Comparison of ENCODE assay signal across 8 mouse cellular contexts in genomic region chr15:82911965-82912337, GRCm38 (mm10).
DNase-seq lines count a peak whose midpoint lies in the region; ATAC-seq and TF ChIP-seq lines count a peak whose summit lies in the region.

No protein-coding gene starts in this region.

- DNase-seq in embryo, embryonic 10 days (ENCODE audit: low spot score), result peak; percentile 51
- DNase-seq in embryo, embryonic 11 days, result no peak
- no peak for DNase-seq in spleen, adult 2 months (ENCODE audit: low read depth in 1 of 2, low spot score in 2 of 2)
- no peak for DNase-seq in spleen, adult 12 weeks (ENCODE audit: low spot score)
- DNase-seq in thymus, postnatal 0 days (ENCODE audit: low spot score), result peak; percentile 37
- DNase-seq in Muller cell, postnatal 12 days (ENCODE audit: inconsistent ontology term), result no peak

- H3K27me3 ChIP-seq in spleen, adult 2 months (ENCODE audit: control insufficient read depth, insufficient read depth, low read length), result no peaks in the 10 kb centered on the region; the same call in 1 of the 2 replicates
- H3K27me3 ChIP-seq in limb, embryonic 15.5 days, result peaks cover 34% of the 10 kb centered on the region

- no peak for TF ChIP-seq CTCF in spleen, adult 2 months (IDR thresholded peaks at IDR 0.05; ENCODE audit: extremely low read depth, insufficient read depth, insufficient read length, insufficient replicate concordance)

- H3K9ac ChIP-seq in limb, embryonic 15.5 days, result peak overlapping the region; percentile 26

- peaks cover 8% of the 10 kb centered on the region for H3K4me1 ChIP-seq in spleen, adult 2 months (ENCODE audit: control insufficient read depth, insufficient read depth, insufficient read length)
- H3K4me1 ChIP-seq in limb, embryonic 15.5 days, result peaks cover 62% of the 10 kb centered on the region

- no peak overlapping the region for H3K27ac ChIP-seq in spleen, adult 2 months (ENCODE audit: insufficient read depth, low read length)
- no peak overlapping the region for H3K27ac ChIP-seq in limb, embryonic 15.5 days

- H3K4me2 ChIP-seq in limb, embryonic 15.5 days, result peak overlapping the region; percentile 53

- TF ChIP-seq POLR2A in spleen, adult 2 months (IDR thresholded peaks at IDR 0.05; ENCODE audit: low read depth, low read length), result no peak

- no peaks in the 10 kb centered on the region for H3K36me3 ChIP-seq in spleen, adult 2 months (ENCODE audit: control insufficient read depth, insufficient read depth, low read length)
- H3K36me3 ChIP-seq in limb, embryonic 15.5 days, result no peaks in the 10 kb centered on the region

- H3K4me3 ChIP-seq in spleen, adult 2 months (ENCODE audit: extremely low read depth, insufficient read depth, insufficient read length), result peak overlapping the region; percentile 25; the same call in 1 of the 2 replicates
- H3K4me3 ChIP-seq in limb, embryonic 15.5 days, result peak overlapping the region; percentile 27

- no peak for ATAC-seq in limb, embryonic 15.5 days (ENCODE audit: insufficient number of reproducible peaks, low FRiP score, low TSS enrichment, low read depth)
- no peak for ATAC-seq in megakaryocyte-erythroid progenitor cell, adult 5-6 weeks (replicated peaks; ENCODE audit: low FRiP score, low TSS enrichment, poor library complexity, severe bottlenecking)

- 11% methylated on average over 13 of the region's 13 CpGs for WGBS in spleen, adult 2 months
- 7% methylated on average over 13 of the region's 13 CpGs for WGBS in limb, embryonic 15.5 days

- no peaks in the 10 kb centered on the region for H3K9me3 ChIP-seq in limb, embryonic 15.5 days

Comparison
In these comparisons a context has a peak if more than half of its experiments do, and no peak if none do; other contexts are left out.
1. DNase-seq: peak in embryo, embryonic 10 days (single experiment) and thymus, postnatal 0 days (single experiment); none in embryo, embryonic 11 days (single experiment), spleen, adult 2 months (0 of 2), spleen, adult 12 weeks (single experiment) and Muller cell, postnatal 12 days (single experiment).